In the genomic region with DNA sequence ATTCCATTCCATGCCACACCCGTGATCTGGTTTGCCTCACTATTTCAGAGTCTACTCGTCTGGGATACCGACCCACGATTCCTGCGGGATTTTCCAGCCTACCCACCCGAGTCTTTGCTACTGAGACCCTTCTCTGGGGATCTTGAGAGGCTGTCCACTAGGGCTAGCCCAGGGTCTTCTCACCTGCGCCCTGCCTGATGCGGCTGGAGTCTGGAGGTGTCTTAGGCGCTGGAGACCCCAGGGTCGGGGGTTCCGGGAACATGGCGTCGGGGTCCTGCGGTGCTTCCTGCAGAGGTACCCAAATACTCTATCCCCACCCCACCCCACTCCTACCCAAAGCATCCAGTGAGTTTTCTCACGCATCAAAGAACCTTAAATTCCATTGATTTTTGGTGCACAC, we compare ENCODE assay signal across 8 mouse cellular contexts. TPM values are rescaled to one million over a fixed set of nuclear protein-coding genes. Genes with fewer than 3 reads are reported as not detected.
A peak's percentile ranks its signal among the peaks of the same experiment; 100 is the strongest.
DNase-seq lines count a peak whose midpoint lies in the region; ATAC-seq and TF ChIP-seq lines count a peak whose summit lies in the region.

No protein-coding gene starts in this region.

- peak overlapping the region; percentile 40 for H3K4me3 ChIP-seq in heart, embryonic 13.5 days
- H3K4me3 ChIP-seq in hindbrain, postnatal 0 days (ENCODE audit: low read length), result peak overlapping the region; percentile 41
- peak overlapping the region; percentile 60 for H3K4me3 ChIP-seq in neural tube, embryonic 15.5 days (replicated peaks)

- no peak for ATAC-seq in heart, embryonic 13.5 days (ENCODE audit: extremely low read depth, insufficient number of reproducible peaks, low FRiP score, low TSS enrichment)
- peak; percentile 13 for ATAC-seq in hindbrain, postnatal 0 days
- peak; percentile 6; the same call in 1 of the 2 replicates for ATAC-seq in neural tube, embryonic 15.5 days (ENCODE audit: low FRiP score)

- H3K9ac ChIP-seq in heart, embryonic 13.5 days, result no peak overlapping the region
- peak overlapping the region; percentile 53 for H3K9ac ChIP-seq in hindbrain, postnatal 0 days (replicated peaks; ENCODE audit: low read length)
- peak overlapping the region; percentile 62 for H3K9ac ChIP-seq in neural tube, embryonic 15.5 days (replicated peaks)

- TF ChIP-seq CTCF in hindbrain, postnatal 0 days (IDR thresholded peaks at IDR 0.05; ENCODE audit: low read depth), result no peak

- WGBS in heart, embryonic 13.5 days, result 61% methylated on average over 15 of the region's 15 CpGs
- WGBS in hindbrain, postnatal 0 days, result 51% methylated on average over 15 of the region's 15 CpGs
- 69% methylated on average over 15 of the region's 15 CpGs for WGBS in neural tube, embryonic 15.5 days

- H3K27ac ChIP-seq in heart, embryonic 13.5 days (replicated peaks), result no peak overlapping the region
- peak overlapping the region; percentile 86 for H3K27ac ChIP-seq in hindbrain, postnatal 0 days
- H3K27ac ChIP-seq in neural tube, embryonic 15.5 days (replicated peaks), result peak overlapping the region; percentile 95

- H3K9me3 ChIP-seq in heart, embryonic 13.5 days, result no peaks in the 10 kb centered on the region
- no peaks in the 10 kb centered on the region for H3K9me3 ChIP-seq in hindbrain, postnatal 0 days (ENCODE audit: low read length)
- no peaks in the 10 kb centered on the region for H3K9me3 ChIP-seq in neural tube, embryonic 15.5 days (replicated peaks)

- peaks cover 12% of the 10 kb centered on the region for H3K4me1 ChIP-seq in heart, embryonic 13.5 days
- peaks cover 5% of the 10 kb centered on the region; the same call in 1 of the 2 replicates for H3K4me1 ChIP-seq in hindbrain, postnatal 0 days (ENCODE audit: insufficient read depth, low read length)
- H3K4me1 ChIP-seq in neural tube, embryonic 15.5 days, result peaks cover 17% of the 10 kb centered on the region

- no peak for DNase-seq in heart, postnatal 4 days
- DNase-seq in right cerebral cortex, postnatal 25 days, result peak; percentile 24
- DNase-seq in right cerebral cortex, postnatal 4 days, result no peak
- DNase-seq in hindbrain, postnatal 0 days (ENCODE audit: low spot score), result no peak
- DNase-seq in frontal cortex, postnatal 36 days (ENCODE audit: low spot score in 2 of 2), result no peak
- DNase-seq in adrenal gland, postnatal 25 days, result no peak

- H3K27me3 ChIP-seq in heart, embryonic 13.5 days (replicated peaks), result peaks cover 45% of the 10 kb centered on the region
- H3K27me3 ChIP-seq in hindbrain, postnatal 0 days (ENCODE audit: insufficient read depth, low read length), result no peaks in the 10 kb centered on the region
- no peaks in the 10 kb centered on the region for H3K27me3 ChIP-seq in neural tube, embryonic 15.5 days (replicated peaks)

- H3K36me3 ChIP-seq in heart, embryonic 13.5 days, result no peaks in the 10 kb centered on the region
- 0 out of 2 replicates have a peak, but pooled peaks cover 6% of the 10 kb centered on the region for H3K36me3 ChIP-seq in hindbrain, postnatal 0 days (ENCODE audit: insufficient read depth, low read length)
- H3K36me3 ChIP-seq in neural tube, embryonic 15.5 days, result peaks cover 25% of the 10 kb centered on the region

- peak overlapping the region; percentile 65; the same call in 1 of the 2 replicates for H3K4me2 ChIP-seq in heart, embryonic 13.5 days
- peak overlapping the region; percentile 74 for H3K4me2 ChIP-seq in hindbrain, postnatal 0 days (ENCODE audit: low read depth, low read length)
- peak overlapping the region; percentile 74 for H3K4me2 ChIP-seq in neural tube, embryonic 15.5 days

RNA-seq across cellular contexts. Expression of a gene that starts 1.3 kb away (rescaled TPM):
- 1.4 and 2.7 TPM in 2 replicates for polyA plus RNA-seq in heart, embryonic 13.5 days (2015; fragmentation: Nextera tagmentation; extraction: Ambion mirVana)
- 1 to 10 TPM; 1.1 to 1.5 TPM for total RNA-seq in heart, postnatal 4 days (2021)
- 81.1 and 83.7 TPM in 2 replicates for total RNA-seq in hindbrain, postnatal 0 days (2014; rRNA removed)
- 103 and 106 TPM in 2 replicates for polyA plus RNA-seq in hindbrain, postnatal 0 days (2015; fragmentation: Nextera tagmentation; extraction: Ambion mirVana)
- 77.0 and 94.1 TPM in 2 replicates for polyA plus RNA-seq in neural tube, embryonic 15.5 days (2015; fragmentation: Nextera tagmentation; extraction: Ambion mirVana)
- 7.0 and 8.9 TPM in 2 replicates for total RNA-seq in adrenal gland, postnatal 25 days (2021)

RNA-seq across cellular contexts. Expression of a gene that starts 13.8 kb away (rescaled TPM):
- polyA plus RNA-seq in heart, embryonic 13.5 days (2015; fragmentation: Nextera tagmentation; extraction: Ambion mirVana), result 0.59 and 0.95 TPM in 2 replicates
- total RNA-seq in heart, postnatal 4 days (2021), result under 1 TPM; 0.41 to 0.57 TPM
- 2.1 and 3.8 TPM in 2 replicates for total RNA-seq in hindbrain, postnatal 0 days (2014; rRNA removed)
- polyA plus RNA-seq in hindbrain, postnatal 0 days (2015; fragmentation: Nextera tagmentation; extraction: Ambion mirVana), result 2.0 and 2.6 TPM in 2 replicates
- polyA plus RNA-seq in neural tube, embryonic 15.5 days (2015; fragmentation: Nextera tagmentation; extraction: Ambion mirVana), result 1.8 and 2.1 TPM in 2 replicates
- 0.91 and 1.2 TPM in 2 replicates for total RNA-seq in adrenal gland, postnatal 25 days (2021)

RNA-seq across cellular contexts. Expression of a gene that starts 22.0 kb away (rescaled TPM):
- 2,083 and 2,324 TPM in 2 replicates for polyA plus RNA-seq in heart, embryonic 13.5 days (2015; fragmentation: Nextera tagmentation; extraction: Ambion mirVana)
- total RNA-seq in heart, postnatal 4 days (2021), result 1,000 to 10,000 TPM; 4,693 to 5,168 TPM
- 1.9 TPM in 1 of 2 replicates, not detected in the other for total RNA-seq in hindbrain, postnatal 0 days (2014; rRNA removed)
- 2.1 and 3.9 TPM in 2 replicates for polyA plus RNA-seq in hindbrain, postnatal 0 days (2015; fragmentation: Nextera tagmentation; extraction: Ambion mirVana)
- 1.8 and 2.4 TPM in 2 replicates for polyA plus RNA-seq in neural tube, embryonic 15.5 days (2015; fragmentation: Nextera tagmentation; extraction: Ambion mirVana)
- total RNA-seq in adrenal gland, postnatal 25 days (2021), result 0.85 TPM in 1 of 2 replicates, not detected in the other

RNA-seq across cellular contexts. Expression of a gene that starts 29.9 kb away (rescaled TPM):
- 610 and 755 TPM in 2 replicates for polyA plus RNA-seq in heart, embryonic 13.5 days (2015; fragmentation: Nextera tagmentation; extraction: Ambion mirVana)
- 10 to 100 TPM; 48.7 to 59.0 TPM for total RNA-seq in heart, postnatal 4 days (2021)
- total RNA-seq in hindbrain, postnatal 0 days (2014; rRNA removed), result 0.93 and 3.5 TPM in 2 replicates
- 2.9 and 3.6 TPM in 2 replicates for polyA plus RNA-seq in hindbrain, postnatal 0 days (2015; fragmentation: Nextera tagmentation; extraction: Ambion mirVana)
- 22.8 and 29.5 TPM in 2 replicates for polyA plus RNA-seq in neural tube, embryonic 15.5 days (2015; fragmentation: Nextera tagmentation; extraction: Ambion mirVana)
- total RNA-seq in adrenal gland, postnatal 25 days (2021), result 0.94 and 2.2 TPM in 2 replicates

RNA-seq across cellular contexts. Expression of a gene that starts 44.6 kb away (rescaled TPM):
- 29.2 and 33.9 TPM in 2 replicates for polyA plus RNA-seq in heart, embryonic 13.5 days (2015; fragmentation: Nextera tagmentation; extraction: Ambion mirVana)
- 10 to 100 TPM; 89.8 to 92.3 TPM for total RNA-seq in heart, postnatal 4 days (2021)
- 88.2 and 109 TPM in 2 replicates for total RNA-seq in hindbrain, postnatal 0 days (2014; rRNA removed)
- polyA plus RNA-seq in hindbrain, postnatal 0 days (2015; fragmentation: Nextera tagmentation; extraction: Ambion mirVana), result 33.9 and 42.0 TPM in 2 replicates
- polyA plus RNA-seq in neural tube, embryonic 15.5 days (2015; fragmentation: Nextera tagmentation; extraction: Ambion mirVana), result 38.8 and 44.6 TPM in 2 replicates
- 94.4 and 98.3 TPM in 2 replicates for total RNA-seq in adrenal gland, postnatal 25 days (2021)

Comparison
In these comparisons a context has a peak if more than half of its experiments do, and no peak if none do; other contexts are left out.
1. RNA of a gene that starts 22.0 kb away (total RNA-seq): 4,693 to 5,168 TPM in heart, postnatal 4 days; 0.85 TPM in adrenal gland, postnatal 25 days and 1.9 TPM in hindbrain, postnatal 0 days; every median in the first group is over 1,000 times any median in the second.
2. Peak in every context shown above with its lines, with median percentiles within 50 percentile points of each other: H3K4me2 ChIP-seq and H3K4me3 ChIP-seq.